Mouse (Mus musculus): ENCODE results near the gene Syt9. TPM values are rescaled to one million over a fixed set of nuclear protein-coding genes. Genes with fewer than 3 reads are reported as not detected.

Syt9 gene
- polyA plus RNA-seq, 1 experiment from 2014 or later, result 6.9 TPM

DNA sequence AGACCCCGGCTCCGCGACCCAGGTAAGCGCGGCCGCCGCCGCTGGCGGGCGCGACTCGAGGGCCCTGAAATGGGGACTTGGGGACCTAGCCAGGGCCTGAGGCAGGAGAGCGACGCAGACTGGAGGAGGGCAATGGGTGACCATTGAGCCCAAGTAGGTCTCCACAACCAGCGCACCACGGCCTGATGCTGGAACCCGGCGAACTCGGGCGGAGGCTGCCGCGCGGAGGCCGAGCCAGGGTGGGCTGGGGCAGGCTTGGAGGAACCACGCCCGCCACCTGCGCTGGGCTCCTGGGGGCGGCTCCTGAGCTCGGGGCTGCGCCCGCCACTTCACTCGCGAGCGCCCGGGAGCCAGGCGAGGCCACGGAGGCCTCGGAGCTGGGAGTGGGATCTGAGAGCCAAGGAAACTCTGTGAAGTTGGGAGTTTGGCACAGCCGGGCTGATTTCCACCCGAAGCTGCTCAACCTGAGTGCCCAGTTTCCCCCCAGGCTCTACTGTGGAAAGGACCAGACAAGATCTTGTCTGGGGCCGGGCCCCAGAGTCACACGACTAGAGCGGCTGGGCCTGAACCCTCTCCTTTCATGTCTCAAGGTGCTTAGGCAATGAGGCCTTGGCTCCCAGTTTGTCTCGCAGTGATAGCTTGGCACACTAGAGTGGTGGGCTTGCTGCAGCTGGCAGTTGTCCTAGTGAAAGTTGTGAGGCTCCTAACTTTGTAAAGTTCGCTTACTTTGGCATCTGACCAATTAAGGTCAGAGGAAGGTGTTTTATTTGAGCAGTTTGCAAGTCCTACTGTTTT is 795 bp downstream of the Syt9 start:
- H3K4me3 ChIP-seq (ENCODE audit: low read depth, low read length), result peak overlapping the region; percentile 41
- peak; percentile 74 for ATAC-seq (replicated peaks; ENCODE audit: low FRiP score, low TSS enrichment, low read depth)
- DNase-seq (ENCODE audit: low spot score), result peak; percentile 69
- H3K36me3 ChIP-seq (ENCODE audit: control insufficient read depth, insufficient read depth, low read length), result no peaks in the 10 kb centered on the region
- peak overlapping the region; percentile 54 for H3K9ac ChIP-seq (ENCODE audit: low read length)
- peaks cover 3% of the 10 kb centered on the region; the same call in 1 of the 2 replicates for H3K4me1 ChIP-seq (replicated peaks; ENCODE audit: control insufficient read depth, insufficient read depth, low read length)
- H3K9me3 ChIP-seq (ENCODE audit: control insufficient read depth, low read length), result no peaks in the 10 kb centered on the region
- H3K27me3 ChIP-seq (replicated peaks; ENCODE audit: control insufficient read depth, insufficient read depth, low read length), result peaks cover 35% of the 10 kb centered on the region
- WGBS, result 2% methylated on average over 45 of the region's 45 CpGs
- H3K27ac ChIP-seq (ENCODE audit: low read depth), result no peak overlapping the region
- peak overlapping the region; percentile 83 for H3K4me2 ChIP-seq (ENCODE audit: low read length)

DNA sequence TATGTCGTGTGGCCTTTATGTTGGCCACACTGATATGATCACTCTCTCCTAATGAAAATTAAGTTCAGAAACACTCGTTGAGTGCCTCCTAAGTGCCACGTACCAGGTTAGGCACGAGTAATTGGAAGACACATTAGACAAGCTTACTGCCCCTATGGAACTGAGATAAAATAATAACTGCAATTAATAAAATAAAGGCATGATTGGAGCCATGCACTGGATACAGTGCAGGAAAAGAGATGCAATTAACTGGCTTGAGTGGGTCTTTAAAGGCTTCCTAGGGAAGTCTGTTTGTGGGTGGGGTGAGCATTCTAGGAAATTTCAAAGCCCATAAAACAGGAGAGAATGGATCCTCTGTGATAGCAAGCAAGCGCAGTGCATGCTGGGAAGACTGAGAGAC is 10.0 kb downstream of the Syt9 start:
- 86% methylated on average over 5 of the region's 5 CpGs for WGBS
- H3K27ac ChIP-seq (ENCODE audit: low read depth), result no peak overlapping the region
- ATAC-seq (replicated peaks; ENCODE audit: low FRiP score, low TSS enrichment, low read depth), result no peak

DNA sequence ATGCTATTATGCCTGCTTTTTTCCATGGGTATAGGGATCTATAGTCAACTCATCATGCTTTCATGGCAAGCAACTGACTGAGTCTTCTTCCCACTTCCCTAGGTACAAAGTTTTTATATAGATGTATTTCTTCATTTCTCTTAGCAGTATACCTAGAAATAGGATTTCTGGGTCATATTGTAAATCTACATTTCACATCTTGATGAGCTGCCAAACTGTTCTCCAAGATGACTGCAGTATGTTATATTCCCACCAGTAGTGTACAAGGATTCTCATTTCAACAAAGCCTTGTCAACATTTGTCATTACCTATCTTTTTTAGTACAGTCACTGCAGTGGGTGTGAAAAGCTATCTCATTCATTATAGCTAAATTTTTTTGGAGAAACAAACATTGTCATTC is 19.1 kb downstream of the Syt9 start:
- H3K27me3 ChIP-seq (replicated peaks; ENCODE audit: control insufficient read depth, insufficient read depth, low read length), result no peaks in the 10 kb centered on the region
- no peak overlapping the region for H3K9ac ChIP-seq (ENCODE audit: low read length)
- no peaks in the 10 kb centered on the region for H3K9me3 ChIP-seq (ENCODE audit: control insufficient read depth, low read length)
- ATAC-seq (replicated peaks; ENCODE audit: low FRiP score, low TSS enrichment, low read depth), result no peak
- H3K4me2 ChIP-seq (ENCODE audit: low read length), result no peak overlapping the region
- DNase-seq (ENCODE audit: low spot score), result no peak
- H3K4me1 ChIP-seq (replicated peaks; ENCODE audit: control insufficient read depth, insufficient read depth, low read length), result no peaks in the 10 kb centered on the region
- no peak overlapping the region for H3K27ac ChIP-seq (ENCODE audit: low read depth)
- no peak overlapping the region for H3K4me3 ChIP-seq (ENCODE audit: low read depth, low read length)
- H3K36me3 ChIP-seq (ENCODE audit: control insufficient read depth, insufficient read depth, low read length), result no peaks in the 10 kb centered on the region

More for the DNA sequence above, 10.0 kb downstream of the Syt9 start:
- Histone ChIP-seq H3K4me2 (ENCODE audit: low read length) (no peak overlapping the region), H3K36me3 (ENCODE audit: control insufficient read depth, insufficient read depth, low read length) (no peaks in the 10 kb centered on the region), H3K4me3 (ENCODE audit: low read depth, low read length) (no peak overlapping the region), H3K4me1 (replicated peaks; ENCODE audit: control insufficient read depth, insufficient read depth, low read length) (no peaks in the 10 kb centered on the region), H3K27me3 (replicated peaks; ENCODE audit: control insufficient read depth, insufficient read depth, low read length) (no peaks in the 10 kb centered on the region), H3K9ac (ENCODE audit: low read length) (no peak overlapping the region), H3K9me3 (ENCODE audit: control insufficient read depth, low read length) (no peaks in the 10 kb centered on the region)
- no peak for DNase-seq (ENCODE audit: low spot score)

DNA sequence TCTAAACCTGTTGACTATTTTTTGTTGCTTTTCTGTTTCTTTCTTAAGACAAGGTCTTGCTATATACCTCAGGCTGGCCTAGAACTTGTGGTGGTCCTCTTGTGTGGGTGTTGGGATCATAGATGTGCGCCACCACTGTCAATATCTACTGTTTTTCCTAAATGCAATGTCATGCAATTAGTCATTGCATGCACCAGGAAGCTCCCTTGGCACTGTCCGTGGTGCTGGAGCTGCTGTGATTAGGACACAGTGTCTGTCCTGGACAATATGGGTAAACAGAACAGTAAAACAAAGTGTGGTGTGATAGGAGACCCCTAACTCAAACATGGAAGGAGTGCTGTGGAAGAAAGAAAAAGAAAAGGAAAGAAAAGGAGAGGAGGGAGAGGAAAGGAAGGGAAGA is 22.2 kb downstream of the Syt9 start:
- H3K4me1 ChIP-seq (replicated peaks; ENCODE audit: control insufficient read depth, insufficient read depth, low read length), result no peaks in the 10 kb centered on the region
- 56% methylated on average over 2 of the region's 2 CpGs for WGBS
- H3K9me3 ChIP-seq (ENCODE audit: control insufficient read depth, low read length), result no peaks in the 10 kb centered on the region
- H3K9ac ChIP-seq (ENCODE audit: low read length), result no peak overlapping the region
- no peaks in the 10 kb centered on the region for H3K36me3 ChIP-seq (ENCODE audit: control insufficient read depth, insufficient read depth, low read length)
- no peak for ATAC-seq (replicated peaks; ENCODE audit: low FRiP score, low TSS enrichment, low read depth)
- no peak overlapping the region for H3K27ac ChIP-seq (ENCODE audit: low read depth)
- no peak overlapping the region for H3K4me2 ChIP-seq (ENCODE audit: low read length)
- no peak overlapping the region for H3K4me3 ChIP-seq (ENCODE audit: low read depth, low read length)
- peak; percentile 74 for DNase-seq (ENCODE audit: low spot score)
- H3K27me3 ChIP-seq (replicated peaks; ENCODE audit: control insufficient read depth, insufficient read depth, low read length), result no peaks in the 10 kb centered on the region

DNA sequence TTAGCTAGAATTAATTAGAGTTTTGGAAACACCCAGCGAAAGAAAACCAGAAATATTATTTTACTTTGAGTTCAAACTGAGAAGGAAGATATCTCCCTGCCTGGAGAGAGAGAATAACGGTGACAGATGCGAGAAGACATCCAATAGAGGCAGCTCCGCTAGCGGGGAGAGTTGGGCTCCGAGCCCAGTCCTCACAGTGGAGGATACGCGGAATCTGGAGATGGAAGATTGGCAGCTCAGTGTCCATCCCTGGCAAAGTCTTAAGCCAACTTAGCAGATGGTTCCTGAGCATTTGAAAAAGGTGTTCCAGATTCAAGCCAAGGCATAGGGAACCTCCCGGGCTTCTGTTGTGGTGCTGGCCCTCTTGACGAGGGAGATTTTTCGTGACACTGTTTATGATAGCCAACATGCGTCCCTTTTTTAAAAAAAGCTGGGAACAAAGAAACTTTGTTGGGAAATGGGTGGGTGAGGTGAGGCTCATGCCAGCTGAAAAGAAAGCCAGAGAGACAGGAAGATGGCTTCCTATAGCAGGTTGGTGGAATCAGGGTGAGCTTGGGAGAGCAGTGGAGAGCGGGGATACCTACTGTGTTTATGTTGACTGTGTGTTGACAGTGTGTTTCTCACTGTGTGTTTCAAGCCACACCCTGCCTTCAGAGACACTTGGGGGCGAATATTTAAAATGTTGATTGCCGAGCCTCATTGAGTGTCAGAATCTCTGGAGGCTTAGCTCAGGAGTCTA is 29.7 kb downstream of the Syt9 start:
- Histone ChIP-seq H3K27me3 (replicated peaks; ENCODE audit: control insufficient read depth, insufficient read depth, low read length) (no peaks in the 10 kb centered on the region), H3K9ac (ENCODE audit: low read length) (no peak overlapping the region), H3K9me3 (ENCODE audit: control insufficient read depth, low read length) (no peaks in the 10 kb centered on the region), H3K36me3 (ENCODE audit: control insufficient read depth, insufficient read depth, low read length) (no peaks in the 10 kb centered on the region), H3K4me1 (replicated peaks; ENCODE audit: control insufficient read depth, insufficient read depth, low read length) (no peaks in the 10 kb centered on the region), H3K27ac (ENCODE audit: low read depth) (no peak overlapping the region), H3K4me2 (ENCODE audit: low read length) (no peak overlapping the region), H3K4me3 (ENCODE audit: low read depth, low read length) (no peak overlapping the region)
- ATAC-seq (replicated peaks; ENCODE audit: low FRiP score, low TSS enrichment, low read depth), result no peak
- DNase-seq (ENCODE audit: low spot score), result no peak
- WGBS, result 89% methylated on average over 15 of the region's 15 CpGs

DNA sequence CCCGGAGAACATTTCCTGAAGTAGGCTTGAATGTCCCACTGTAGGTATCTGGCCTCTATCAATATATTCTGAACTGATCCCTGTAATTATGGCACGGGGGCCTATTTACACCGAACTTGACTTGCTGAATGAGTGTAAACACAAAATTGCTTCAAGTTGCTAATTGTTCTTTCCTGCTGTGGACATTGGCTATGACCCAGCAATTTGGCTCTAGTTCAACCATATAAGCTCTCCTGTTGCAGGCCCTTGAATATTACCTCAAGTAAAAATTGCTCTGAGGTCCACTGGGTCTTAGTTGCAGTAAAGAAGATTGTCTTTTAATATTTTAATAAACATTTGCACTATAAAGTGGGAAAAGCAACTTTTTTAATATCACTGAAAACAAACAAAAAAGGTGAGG is 32.7 kb downstream of the Syt9 start:
- Histone ChIP-seq H3K36me3 (ENCODE audit: control insufficient read depth, insufficient read depth, low read length) (no peaks in the 10 kb centered on the region), H3K9ac (ENCODE audit: low read length) (no peak overlapping the region), H3K4me1 (replicated peaks; ENCODE audit: control insufficient read depth, insufficient read depth, low read length) (no peaks in the 10 kb centered on the region), H3K4me2 (ENCODE audit: low read length) (no peak overlapping the region), H3K27me3 (replicated peaks; ENCODE audit: control insufficient read depth, insufficient read depth, low read length) (no peaks in the 10 kb centered on the region), H3K27ac (ENCODE audit: low read depth) (no peak overlapping the region), H3K9me3 (ENCODE audit: control insufficient read depth, low read length) (no peaks in the 10 kb centered on the region), H3K4me3 (ENCODE audit: low read depth, low read length) (no peak overlapping the region)
- ATAC-seq (replicated peaks; ENCODE audit: low FRiP score, low TSS enrichment, low read depth) (no peak), DNase-seq (ENCODE audit: low spot score) (no peak)
- WGBS, result 92% methylated on average over 3 of the region's 3 CpGs

DNA sequence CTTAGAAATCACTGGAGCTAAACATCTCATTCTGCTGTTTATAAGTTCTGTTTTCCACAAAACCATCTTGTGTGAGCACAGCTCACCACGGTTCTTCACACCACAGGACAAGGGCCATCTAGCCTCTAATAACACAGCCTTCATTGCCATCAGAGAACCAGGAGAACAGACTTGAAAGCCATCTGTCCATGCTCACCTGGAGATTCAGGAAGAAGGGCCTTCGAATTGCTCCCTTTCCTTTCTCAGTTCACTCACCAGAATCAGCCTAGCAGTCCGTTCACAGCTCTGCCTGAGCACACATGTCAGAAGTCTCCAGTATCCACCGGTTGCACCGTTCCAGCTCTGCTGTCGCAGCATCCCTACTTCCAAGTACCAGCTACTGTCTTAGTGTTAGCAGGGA is 44.4 kb downstream of the Syt9 start:
- Histone ChIP-seq H3K4me2 (ENCODE audit: low read length) (no peak overlapping the region), H3K27ac (ENCODE audit: low read depth) (no peak overlapping the region), H3K27me3 (replicated peaks; ENCODE audit: control insufficient read depth, insufficient read depth, low read length) (no peaks in the 10 kb centered on the region), H3K36me3 (ENCODE audit: control insufficient read depth, insufficient read depth, low read length) (no peaks in the 10 kb centered on the region), H3K4me1 (replicated peaks; ENCODE audit: control insufficient read depth, insufficient read depth, low read length) (no peaks in the 10 kb centered on the region), H3K9ac (ENCODE audit: low read length) (no peak overlapping the region), H3K4me3 (ENCODE audit: low read depth, low read length) (no peak overlapping the region), H3K9me3 (ENCODE audit: control insufficient read depth, low read length) (no peaks in the 10 kb centered on the region)
- 89% methylated on average over 6 of the region's 6 CpGs for WGBS
- DNase-seq (ENCODE audit: low spot score) (no peak), ATAC-seq (replicated peaks; ENCODE audit: low FRiP score, low TSS enrichment, low read depth) (no peak)

DNA sequence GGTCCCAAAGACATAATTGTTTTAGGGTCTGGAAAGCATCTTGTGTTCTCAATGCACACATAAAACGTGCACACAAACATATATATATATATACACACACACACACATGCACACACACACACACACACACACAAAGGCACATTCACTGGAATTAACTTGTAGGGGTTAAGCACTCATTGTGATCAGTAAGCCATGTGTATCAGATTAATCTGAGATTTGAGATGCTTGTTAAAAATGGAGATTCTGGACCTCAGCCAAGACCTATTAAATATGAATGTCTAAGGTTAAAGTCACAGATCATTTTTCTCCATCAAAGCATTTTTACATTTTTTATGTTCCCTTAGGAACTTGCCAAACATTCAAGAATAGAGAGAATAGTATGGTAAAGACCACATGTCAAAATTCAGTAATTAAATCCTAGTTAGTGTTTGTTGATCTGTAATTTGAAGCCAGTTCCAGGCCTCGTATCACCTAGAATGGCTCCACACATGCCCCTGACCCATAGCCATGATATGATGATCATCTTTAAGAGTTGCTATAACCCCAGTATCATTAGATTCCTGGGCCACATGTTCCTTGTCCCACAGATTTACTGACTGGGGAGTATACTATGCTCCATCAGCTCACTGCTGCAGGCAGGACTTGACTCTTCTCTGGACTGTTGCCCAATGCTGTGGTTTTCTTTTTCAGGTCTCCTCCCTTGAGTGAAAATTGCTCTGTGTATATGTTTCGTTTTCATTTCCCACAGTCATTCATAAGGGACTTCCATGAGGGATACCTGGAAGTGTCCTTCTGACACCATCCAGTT is 46.7 kb downstream of the Syt9 start:
- no peak overlapping the region for H3K9ac ChIP-seq (ENCODE audit: low read length)
- ATAC-seq (replicated peaks; ENCODE audit: low FRiP score, low TSS enrichment, low read depth) (no peak), DNase-seq (ENCODE audit: low spot score) (no peak)
- no peak overlapping the region for H3K4me2 ChIP-seq (ENCODE audit: low read length)
- WGBS, result 67% methylated on average over 3 of the region's 3 CpGs
- no peaks in the 10 kb centered on the region for H3K27me3 ChIP-seq (replicated peaks; ENCODE audit: control insufficient read depth, insufficient read depth, low read length)
- H3K4me1 ChIP-seq (replicated peaks; ENCODE audit: control insufficient read depth, insufficient read depth, low read length), result no peaks in the 10 kb centered on the region
- H3K4me3 ChIP-seq (ENCODE audit: low read depth, low read length), result no peak overlapping the region
- H3K27ac ChIP-seq (ENCODE audit: low read depth), result no peak overlapping the region
- no peaks in the 10 kb centered on the region for H3K9me3 ChIP-seq (ENCODE audit: control insufficient read depth, low read length)
- no peaks in the 10 kb centered on the region for H3K36me3 ChIP-seq (ENCODE audit: control insufficient read depth, insufficient read depth, low read length)
